Mouse (Mus musculus) embryo, embryonic 9.5 days (tissue): Measurements from ENCODE around the gene Pecam1.
"Not testable (repeated sequence)": the region's sequence is repeated elsewhere in the genome, so short reads cannot be mapped to it uniquely, and the experiment has no call there.

ENCODE experiments used
- DNase-seq: peaks from one replicate; pipeline ENCODE4 v3.0.0-alpha.2; 2017; ENCODE audit errors: extremely low spot score

Gene Pecam1

GRCm38 (mm10) chr11:106666470-106667107 lies 83.8 kb downstream of the Pecam1 start:
- DNase-seq = no peak

- no peak for DNase-seq
Measured at GRCm38 (mm10) chr11:106665841-106666240, 84.6 kb downstream of the Pecam1 start.

- no peak for DNase-seq
Measured at GRCm38 (mm10) chr11:106665328-106665727, 85.1 kb downstream of the Pecam1 start.

- no peak for DNase-seq
Measured at GRCm38 (mm10) chr11:106664691-106665090, 85.7 kb downstream of the Pecam1 start.

GRCm38 (mm10) chr11:106663838-106664237 lies 86.6 kb downstream of the Pecam1 start:
- DNase-seq = no peak

- no peak for DNase-seq
Measured at GRCm38 (mm10) chr11:106662634-106663407, 87.6 kb downstream of the Pecam1 start.

GRCm38 (mm10) chr11:106660453-106661081 lies 89.9 kb downstream of the Pecam1 start:
- peak; percentile 55 for DNase-seq

GRCm38 (mm10) chr11:106659598-106660295 lies 90.7 kb downstream of the Pecam1 start:
- DNase-seq = no peak

GRCm38 (mm10) chr11:106658051-106658880 lies 92.2 kb downstream of the Pecam1 start:
- DNase-seq = no peak

- not testable (repeated sequence) for DNase-seq
Measured at GRCm38 (mm10) chr11:106656896-106657498, 93.4 kb downstream of the Pecam1 start.

- DNase-seq = peak; percentile 68
Measured at GRCm38 (mm10) chr11:106648347-106648746, 102.1 kb downstream of the Pecam1 start.

- DNase-seq = no peak
Measured at GRCm38 (mm10) chr11:106642966-106643637, 107.3 kb downstream of the Pecam1 start.

GRCm38 (mm10) chr11:106641580-106641979 lies 108.8 kb downstream of the Pecam1 start:
- no peak for DNase-seq

- no peak for DNase-seq
Measured at GRCm38 (mm10) chr11:106640059-106640458, 110.4 kb downstream of the Pecam1 start.

GRCm38 (mm10) chr11:106639356-106639692 lies 111.1 kb downstream of the Pecam1 start:
- no peak for DNase-seq

- no peak for DNase-seq
Measured at GRCm38 (mm10) chr11:106638551-106639355, 111.7 kb downstream of the Pecam1 start.

GRCm38 (mm10) chr11:106637754-106638153 lies 112.7 kb downstream of the Pecam1 start:
- peak; percentile 28 for DNase-seq

- no peak for DNase-seq
Measured at GRCm38 (mm10) chr11:106635946-106636345, 114.5 kb downstream of the Pecam1 start.

GRCm38 (mm10) chr11:106634175-106634574 lies 116.3 kb downstream of the Pecam1 start:
- not testable (repeated sequence) for DNase-seq
